Mouse (Mus musculus) cerebellum, postnatal 10 days (tissue): ENCODE data around the gene Ica1l.
A peak's percentile ranks its signal among the peaks of the same experiment; 100 is the strongest.

Experiments used
- DNase-seq, 2 experiments: peaks; one replicate each; pipeline ENCODE4 v3.0.0; 2021; ENCODE audit warnings: mixed read lengths in 2 of 2

Ica1l gene

DNA sequence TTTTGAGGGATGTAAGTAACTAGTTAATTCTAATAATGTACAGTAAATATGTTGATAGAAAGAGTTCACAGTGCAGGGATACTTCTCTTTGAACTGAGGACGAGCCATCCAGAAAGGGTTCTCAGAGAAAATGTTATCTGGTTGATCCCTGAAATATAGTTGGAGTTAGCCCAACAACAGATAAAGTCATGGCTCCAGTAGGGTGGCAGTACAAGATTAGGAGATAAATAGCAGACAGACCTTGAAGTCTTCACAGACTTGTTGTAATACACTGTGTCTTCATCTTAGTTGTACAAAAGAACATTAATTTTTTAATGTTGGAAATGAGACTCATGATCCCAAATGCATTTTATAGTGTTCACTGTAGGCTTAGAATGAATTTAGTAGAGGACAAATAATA, 83.0 kb downstream of the Ica1l start:
- no peak for DNase-seq

DNA sequence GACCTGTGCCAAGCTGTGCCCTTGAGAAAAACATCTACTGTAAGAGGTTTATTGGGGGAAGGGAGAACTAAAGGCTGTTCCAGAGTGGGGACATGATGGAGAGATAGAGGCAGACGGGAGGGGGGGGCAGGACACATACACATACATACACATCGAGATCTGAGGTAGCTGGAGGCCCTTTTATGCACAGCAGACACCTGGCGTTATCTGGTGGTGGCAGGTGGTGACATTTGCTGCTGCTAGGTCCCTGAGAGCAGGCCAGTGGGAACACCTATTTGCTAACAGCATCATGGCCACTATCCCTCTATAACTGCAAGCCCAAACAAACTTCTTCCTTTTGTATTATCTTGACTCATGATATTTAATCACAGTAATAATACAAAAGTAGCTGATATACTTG, 85.8 kb downstream of the Ica1l start:
- peak; percentile 9 to 13 for DNase-seq

DNA sequence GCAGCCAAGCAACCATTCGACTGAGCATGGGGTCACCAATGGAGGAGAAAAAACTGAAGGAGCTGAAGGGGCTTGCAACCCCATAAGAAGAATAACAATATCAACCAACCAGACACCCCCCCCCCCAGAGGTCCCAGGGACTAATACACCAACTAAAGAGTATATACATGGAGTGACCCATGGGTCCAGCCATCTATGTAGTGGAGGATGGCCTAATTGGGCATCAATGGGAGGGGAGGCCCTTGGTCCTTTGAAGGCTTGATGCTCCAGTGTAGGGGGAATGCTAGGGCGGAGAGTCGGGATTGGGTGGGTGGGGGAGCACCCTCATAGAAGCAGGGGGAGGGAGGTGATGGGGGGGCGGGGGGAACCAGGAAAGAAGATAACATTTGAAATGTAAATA, 95.5 kb downstream of the Ica1l start:
- DNase-seq: no peak

DNA sequence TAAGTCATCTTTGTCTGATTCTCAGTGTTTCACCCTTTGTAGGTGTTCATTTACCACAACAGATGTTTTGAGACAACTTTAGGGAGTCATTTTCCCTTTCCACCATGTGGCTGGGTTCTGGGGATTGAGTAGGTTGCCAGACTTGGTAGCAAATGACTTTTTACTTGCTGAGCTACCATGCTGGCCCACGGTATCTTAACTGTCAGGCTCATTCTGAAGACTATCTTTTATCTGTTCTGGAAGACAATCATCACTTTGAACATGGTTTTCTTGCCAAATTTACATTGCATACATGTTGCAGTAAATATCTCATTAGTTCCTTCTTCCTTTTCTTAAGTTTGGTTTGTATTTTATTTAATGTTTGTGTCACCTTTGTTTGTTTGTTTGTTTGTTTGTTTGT, 97.0 kb downstream of the Ica1l start:
- no peak for DNase-seq

DNA sequence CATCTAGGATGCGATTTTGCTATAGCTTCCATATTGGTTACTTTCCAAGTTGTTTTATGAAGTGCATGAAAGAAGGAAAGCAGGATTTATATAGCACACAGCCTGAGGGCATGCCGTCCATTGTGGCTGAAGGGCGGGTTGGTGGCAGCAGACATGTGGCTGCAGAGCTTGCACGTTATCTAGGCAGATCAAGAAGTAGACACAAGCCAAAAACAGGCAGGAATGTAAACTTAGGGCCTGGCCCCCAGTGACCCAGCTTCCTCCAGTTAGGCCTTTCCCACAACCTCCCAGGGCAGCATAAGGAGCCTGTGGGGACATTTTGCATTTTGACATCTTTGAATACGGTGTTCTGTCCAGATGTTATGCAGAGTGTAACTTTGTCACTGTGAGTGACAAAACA, 99.2 kb downstream of the Ica1l start:
- DNase-seq: no peak

DNA sequence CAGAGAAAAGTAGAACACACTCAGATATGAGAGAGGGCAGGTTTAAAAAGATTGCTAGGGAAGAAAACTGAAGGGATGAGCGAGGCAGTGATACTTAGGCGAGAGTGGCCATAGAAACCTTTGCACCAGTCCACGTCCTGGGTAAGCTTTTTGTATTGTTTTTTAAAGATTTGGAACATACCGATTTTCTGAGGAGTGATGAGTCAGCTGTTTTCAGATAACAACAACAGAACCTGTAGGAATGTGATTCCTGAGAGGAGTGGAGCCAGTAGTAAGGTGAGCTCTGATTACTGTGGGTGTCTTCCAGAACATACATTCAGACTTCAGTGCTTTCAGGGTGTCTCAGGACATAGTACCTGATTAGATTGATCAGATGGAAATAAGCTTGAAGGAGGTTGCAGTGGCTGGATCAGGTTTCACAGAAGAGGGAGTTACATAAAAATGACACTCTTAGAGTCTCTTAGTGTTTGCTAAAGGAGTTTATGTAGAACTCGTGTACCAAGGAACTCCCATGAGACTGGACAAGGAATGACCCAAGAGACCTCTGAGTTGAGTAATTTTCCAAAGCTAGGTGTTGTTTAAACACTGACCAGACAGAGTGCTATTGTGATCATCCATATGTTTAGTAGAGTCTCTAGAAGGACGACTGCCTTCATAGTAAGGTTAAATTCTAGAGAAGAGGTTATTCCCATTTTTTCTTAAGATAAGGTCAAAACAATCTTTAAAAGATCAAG, 100.8 kb downstream of the Ica1l start:
- DNase-seq: no peak

DNA sequence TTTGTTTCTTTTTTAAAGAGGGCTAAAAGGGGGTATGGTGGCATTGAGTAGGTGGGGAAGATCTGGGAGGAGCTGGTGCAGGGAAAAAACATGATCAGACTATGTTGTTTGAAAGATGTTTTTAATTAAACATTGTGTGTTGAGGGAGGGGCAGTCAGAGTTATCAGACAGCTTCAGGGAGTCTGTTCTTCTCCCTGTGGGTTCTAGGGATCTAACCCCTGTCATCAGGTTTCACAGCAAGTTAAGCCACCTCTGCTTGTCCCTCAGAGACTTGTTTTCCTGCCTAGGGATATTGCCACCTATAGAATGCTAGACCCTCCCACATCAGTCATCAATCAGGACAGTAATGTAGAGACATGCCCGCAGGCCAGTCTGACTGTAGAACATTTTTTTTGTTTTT, 101.9 kb downstream of the Ica1l start:
- no peak for DNase-seq

DNA sequence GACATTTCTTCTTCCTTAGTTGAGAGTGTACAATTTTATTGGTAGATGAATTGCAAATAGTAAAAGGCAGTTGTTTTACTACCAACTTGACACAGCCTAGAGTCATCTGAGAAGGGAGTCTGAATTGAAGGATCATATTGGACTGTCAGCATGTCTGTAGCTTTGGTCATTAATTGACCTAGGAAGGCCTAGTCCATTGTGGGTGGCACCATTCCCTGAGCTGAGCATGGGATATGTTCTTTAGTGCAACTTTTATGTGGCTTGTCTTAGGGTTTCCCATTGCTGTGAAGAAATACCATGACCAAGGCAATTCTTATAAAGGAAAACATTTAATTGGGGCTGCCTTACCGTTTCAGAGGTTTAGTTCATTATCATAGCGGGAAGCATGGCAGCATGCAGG, 110.0 kb downstream of the Ica1l start:
- DNase-seq: no peak
